Mouse (Mus musculus): ENCODE results near the gene Mki67. TPM values are rescaled to one million over a fixed set of nuclear protein-coding genes. Genes with fewer than 3 reads are reported as not detected.

Gene Mki67
- polyA plus RNA-seq, 2 experiments from 2014 or later: 23.3 to 30.0 TPM

GRCm38 (mm10) chr7:135666314-135666713 is 49.8 kb downstream of the Mki67 start:
- ATAC-seq: no peak

GRCm38 (mm10) chr7:135664211-135664610 is 52.0 kb downstream of the Mki67 start:
- no peak for ATAC-seq

- no peak for ATAC-seq
Measured at GRCm38 (mm10) chr7:135660314-135660713, 55.8 kb downstream of the Mki67 start.

GRCm38 (mm10) chr7:135659314-135659935 is 56.7 kb downstream of the Mki67 start:
- ATAC-seq: no peak

- ATAC-seq: no peak
Measured at GRCm38 (mm10) chr7:135658150-135658549, 58.0 kb downstream of the Mki67 start.

GRCm38 (mm10) chr7:135655113-135655512 is 61.0 kb downstream of the Mki67 start:
- no peak for ATAC-seq

GRCm38 (mm10) chr7:135654288-135654687 is 61.9 kb downstream of the Mki67 start:
- no peak for ATAC-seq

GRCm38 (mm10) chr7:135653601-135654000 is 62.6 kb downstream of the Mki67 start:
- ATAC-seq: no peak

GRCm38 (mm10) chr7:135652781-135653180 is 63.4 kb downstream of the Mki67 start:
- peak; percentile 36 for ATAC-seq

- peak; percentile 75 for ATAC-seq
Measured at GRCm38 (mm10) chr7:135651831-135652511, 64.2 kb downstream of the Mki67 start.

- no peak for ATAC-seq
Measured at GRCm38 (mm10) chr7:135650061-135650460, 66.1 kb downstream of the Mki67 start.

GRCm38 (mm10) chr7:135649306-135649705 is 66.9 kb downstream of the Mki67 start:
- no peak for ATAC-seq

- ATAC-seq: no peak
Measured at GRCm38 (mm10) chr7:135648821-135649220, 67.3 kb downstream of the Mki67 start.

GRCm38 (mm10) chr7:135646976-135647375 is 69.2 kb downstream of the Mki67 start:
- ATAC-seq: peak; percentile 58

GRCm38 (mm10) chr7:135644452-135644851 is 71.7 kb downstream of the Mki67 start:
- ATAC-seq: no peak

- peak; percentile 78 for ATAC-seq
Measured at GRCm38 (mm10) chr7:135641698-135642507, 74.3 kb downstream of the Mki67 start.

Other genes starting within 250 kb of the Mki67 start
- not detected for gene Clrn3, start 187.7 kb downstream of the Mki67 start, polyA plus RNA-seq (2017; shearing (Covaris generic))
- gene Ptpre, start 178.9 kb downstream of the Mki67 start, polyA plus RNA-seq (2017; shearing (Covaris generic)): 10 to 100 TPM; 25.5 to 31.1 TPM

Measured in activated CD4-positive, CD25-positive, alpha-beta regulatory T cell, adult 4 months (primary cell).